9 mouse cellular contexts compared by ENCODE assay signal in the genomic region with DNA sequence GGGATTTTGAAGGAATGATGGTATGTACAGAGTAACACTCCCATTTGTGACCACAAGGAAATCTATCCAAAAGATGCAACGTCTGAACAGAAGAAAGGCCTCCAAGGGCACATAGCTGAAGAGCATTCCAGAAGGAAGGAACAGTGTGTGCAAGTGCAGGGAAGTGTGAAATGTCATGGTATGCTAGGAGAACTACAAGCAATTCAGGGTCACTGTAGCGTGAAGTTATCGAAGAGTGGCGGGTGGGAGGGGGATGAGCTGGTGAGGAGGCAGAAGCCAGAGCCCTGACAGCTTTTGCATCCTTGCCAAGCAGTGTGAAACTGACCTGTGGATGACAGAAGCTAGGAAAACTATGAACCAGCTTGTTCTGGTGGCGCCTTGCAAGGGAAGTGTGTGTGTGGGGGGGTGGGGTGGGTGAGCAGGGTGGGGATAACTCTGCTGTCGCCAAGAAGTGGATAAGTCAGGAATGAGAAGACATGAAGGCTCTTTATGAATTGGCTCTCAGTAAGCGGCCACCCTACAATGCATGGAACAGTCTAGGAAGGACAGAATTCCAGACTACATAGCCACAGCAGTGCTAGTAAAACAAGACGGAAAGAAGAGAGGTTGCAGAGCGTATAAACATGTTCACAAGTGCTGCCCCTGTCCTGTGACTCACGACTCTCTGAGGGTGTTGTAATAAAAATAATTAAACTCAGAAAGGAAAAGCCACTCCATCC.
A peak's percentile ranks its signal among the peaks of the same experiment; 100 is the strongest.
DNase-seq lines count a peak whose midpoint lies in the region; ATAC-seq and TF ChIP-seq lines count a peak whose summit lies in the region.
"Had no signal": no experiment of that assay in that cellular context is flagged by ENCODE, and none has a peak within 500 bp of the region (broad histone marks: within the 10 kb centered on the region; RNA-seq: fewer than 3 reads in every experiment).

No protein-coding gene starts in this region.

- H3K27ac ChIP-seq in heart, embryonic 10.5 days = no peak overlapping the region
- no peak overlapping the region for H3K27ac ChIP-seq in forebrain, embryonic 13.5 days
- H3K27ac ChIP-seq in kidney, embryonic 15.5 days = no peak overlapping the region
- no peak overlapping the region for H3K27ac ChIP-seq in midbrain, postnatal 0 days (ENCODE audit: low read depth, low read length)
- H3K27ac ChIP-seq: left cerebral cortex, adult 2 months had no signal

- H3K27me3 ChIP-seq in heart, embryonic 10.5 days (ENCODE audit: insufficient read depth, poor library complexity, severe bottlenecking) = no peaks in the 10 kb centered on the region
- 0 out of 2 replicates have a peak, but pooled peaks cover 4% of the 10 kb centered on the region for H3K27me3 ChIP-seq in forebrain, embryonic 13.5 days
- H3K27me3 ChIP-seq in kidney, embryonic 15.5 days = no peaks in the 10 kb centered on the region
- H3K27me3 ChIP-seq in midbrain, postnatal 0 days (ENCODE audit: insufficient read depth, low read length) = no peaks in the 10 kb centered on the region

- H3K36me3 ChIP-seq in heart, embryonic 10.5 days = no peaks in the 10 kb centered on the region
- H3K36me3 ChIP-seq in forebrain, embryonic 13.5 days (ENCODE audit: poor library complexity, severe bottlenecking) = no peaks in the 10 kb centered on the region
- H3K36me3 ChIP-seq in kidney, embryonic 15.5 days = no peaks in the 10 kb centered on the region
- H3K36me3 ChIP-seq in midbrain, postnatal 0 days (ENCODE audit: insufficient read depth, low read length) = no peaks in the 10 kb centered on the region

- no peaks in the 10 kb centered on the region for H3K4me1 ChIP-seq in heart, embryonic 10.5 days
- peaks cover 16% of the 10 kb centered on the region for H3K4me1 ChIP-seq in forebrain, embryonic 13.5 days
- H3K4me1 ChIP-seq in kidney, embryonic 15.5 days = 0 out of 2 replicates have a peak, but pooled peaks cover 4% of the 10 kb centered on the region
- no peaks in the 10 kb centered on the region for H3K4me1 ChIP-seq in midbrain, postnatal 0 days (ENCODE audit: insufficient read depth, low read length)

- no peak overlapping the region for H3K4me3 ChIP-seq in heart, embryonic 10.5 days
- no peak overlapping the region for H3K4me3 ChIP-seq in forebrain, embryonic 13.5 days
- no peak overlapping the region for H3K4me3 ChIP-seq in kidney, embryonic 15.5 days (replicated peaks)
- H3K4me3 ChIP-seq in midbrain, postnatal 0 days (ENCODE audit: low read depth, low read length) = no peak overlapping the region
- H3K4me3 ChIP-seq: left cerebral cortex, adult 2 months had no signal

- H3K9me3 ChIP-seq in heart, embryonic 10.5 days = no peaks in the 10 kb centered on the region
- H3K9me3 ChIP-seq in forebrain, embryonic 13.5 days (replicated peaks) = no peaks in the 10 kb centered on the region
- no peaks in the 10 kb centered on the region for H3K9me3 ChIP-seq in kidney, embryonic 15.5 days (replicated peaks)
- no peaks in the 10 kb centered on the region for H3K9me3 ChIP-seq in midbrain, postnatal 0 days (ENCODE audit: low read length)

- WGBS in heart, embryonic 10.5 days = 75% methylated on average over 10 of the region's 10 CpGs
- 39% methylated on average over 10 of the region's 10 CpGs for WGBS in forebrain, embryonic 13.5 days
- 48% methylated on average over 10 of the region's 10 CpGs for WGBS in kidney, embryonic 15.5 days
- 72% methylated on average over 10 of the region's 10 CpGs for WGBS in midbrain, postnatal 0 days

- peak; percentile 76 for ATAC-seq in forebrain, embryonic 13.5 days
- peak; percentile 93 for ATAC-seq in kidney, embryonic 15.5 days (replicated peaks; ENCODE audit: low FRiP score)
- ATAC-seq in midbrain, postnatal 0 days (ENCODE audit: low FRiP score) = peak; percentile 41; the same call in 1 of the 2 replicates

- TF ChIP-seq CTCF in midbrain, postnatal 0 days (IDR thresholded peaks at IDR 0.05) = no peak

- H3K9ac ChIP-seq in forebrain, embryonic 13.5 days = no peak overlapping the region
- H3K9ac ChIP-seq in kidney, embryonic 15.5 days = no peak overlapping the region
- H3K9ac ChIP-seq in midbrain, postnatal 0 days (replicated peaks; ENCODE audit: low read length, poor library complexity, severe bottlenecking) = no peak overlapping the region

- H3K4me2 ChIP-seq in forebrain, embryonic 13.5 days = no peak overlapping the region
- H3K4me2 ChIP-seq in kidney, embryonic 15.5 days = no peak overlapping the region
- H3K4me2 ChIP-seq in midbrain, postnatal 0 days (ENCODE audit: low read depth, low read length, poor library complexity, severe bottlenecking) = no peak overlapping the region

- peak; percentile 55 for DNase-seq in heart, adult 11 months
- no peak for DNase-seq in heart, embryonic 10.5 days (ENCODE audit: low spot score)
- peak; percentile 80 for DNase-seq in midbrain, postnatal 0 days (ENCODE audit: low spot score)
- DNase-seq in adipocyte (ENCODE audit: low spot score) = no peak
- no peak for DNase-seq in right cerebral cortex, postnatal 25 days
- DNase-seq in layer of hippocampus, postnatal 14 days (ENCODE audit: low spot score in 2 of 2) = no peak

Comparison
In these comparisons a context has a peak if more than half of its experiments do, and no peak if none do; other contexts are left out.
1. DNase-seq: peak in heart, adult 11 months (single experiment) and midbrain, postnatal 0 days (single experiment); none in heart, embryonic 10.5 days (single experiment), adipocyte (single experiment), right cerebral cortex, postnatal 25 days (single experiment) and layer of hippocampus, postnatal 14 days (0 of 2).
2. ATAC-seq: peak in every context shown above with its lines; median percentile 93 in kidney, embryonic 15.5 days; 76 in forebrain, embryonic 13.5 days; 41 in midbrain, postnatal 0 days.